Mouse (Mus musculus): Measurements from ENCODE around the gene Lgr4. TPM values are rescaled to one million over a fixed set of nuclear protein-coding genes. Genes with fewer than 3 reads are reported as not detected.

Gene Lgr4
- polyA plus RNA-seq, 1 experiment from 2014 or later = 3.5 TPM

DNA sequence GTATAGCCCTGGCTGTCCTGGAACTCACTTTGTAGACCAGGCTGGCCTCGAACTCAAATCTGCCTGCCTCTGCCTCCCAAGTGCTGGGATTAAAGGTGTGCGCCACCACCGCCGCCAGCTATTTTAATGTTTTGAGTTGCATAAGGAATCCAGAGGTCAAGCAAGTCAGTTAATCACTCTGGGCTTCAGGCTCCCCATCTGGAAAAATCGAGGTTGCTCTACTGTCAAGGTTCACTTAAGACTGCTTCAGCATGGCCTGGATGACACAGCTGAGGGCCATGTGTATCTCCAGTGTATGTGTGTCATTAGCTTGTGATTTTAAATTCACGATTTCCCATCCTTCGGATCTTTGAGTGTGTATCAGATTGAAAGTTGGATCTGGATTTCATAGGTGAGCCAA lies 10.0 kb downstream of the Lgr4 start:
- peaks cover 3% of the 10 kb centered on the region for H3K4me1 ChIP-seq (ENCODE audit: control insufficient read depth, low read depth, low read length)
- no peaks in the 10 kb centered on the region for H3K36me3 ChIP-seq (ENCODE audit: control insufficient read depth, insufficient read depth)
- H3K27ac ChIP-seq (ENCODE audit: low read length) = no peak overlapping the region
- WGBS (ENCODE audit: insufficient replicate concordance) = 72% methylated on average over 7 of the region's 7 CpGs
- no peak overlapping the region for H3K9ac ChIP-seq (ENCODE audit: low read depth, low read length)
- no peak overlapping the region for H3K4me3 ChIP-seq (ENCODE audit: low read depth, low read length)
- H3K4me2 ChIP-seq (ENCODE audit: low read depth, low read length) = no peak overlapping the region
- no peaks in the 10 kb centered on the region for H3K27me3 ChIP-seq (ENCODE audit: control insufficient read depth, insufficient read depth, low read depth, low read length)
- ATAC-seq (ENCODE audit: low read depth) = no peak
- H3K9me3 ChIP-seq (replicated peaks; ENCODE audit: control insufficient read depth, low read length) = no peaks in the 10 kb centered on the region

DNA sequence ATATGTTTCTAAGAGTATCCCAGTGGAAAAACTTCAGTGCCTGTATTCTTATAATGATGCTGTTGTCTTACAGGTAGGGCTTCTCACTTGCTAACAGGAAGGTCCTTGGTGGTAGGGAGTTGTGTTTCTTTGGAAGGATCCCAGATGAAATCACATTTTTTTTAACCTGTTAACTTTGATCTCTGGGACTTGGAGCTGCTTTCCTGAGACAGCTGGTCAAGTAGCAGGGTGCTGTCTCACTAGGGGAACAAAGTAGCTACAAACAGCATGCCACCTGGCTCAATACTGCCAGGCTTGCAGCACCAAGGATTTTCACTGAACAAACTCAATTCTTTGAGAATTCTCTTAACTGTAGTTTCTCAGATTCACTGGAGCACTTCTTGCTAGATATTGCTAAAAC lies 10.4 kb downstream of the Lgr4 start:
- H3K36me3 ChIP-seq (ENCODE audit: control insufficient read depth, insufficient read depth) = no peaks in the 10 kb centered on the region
- peaks cover 4% of the 10 kb centered on the region for H3K4me1 ChIP-seq (ENCODE audit: control insufficient read depth, low read depth, low read length)
- H3K27ac ChIP-seq (ENCODE audit: low read length) = no peak overlapping the region

DNA sequence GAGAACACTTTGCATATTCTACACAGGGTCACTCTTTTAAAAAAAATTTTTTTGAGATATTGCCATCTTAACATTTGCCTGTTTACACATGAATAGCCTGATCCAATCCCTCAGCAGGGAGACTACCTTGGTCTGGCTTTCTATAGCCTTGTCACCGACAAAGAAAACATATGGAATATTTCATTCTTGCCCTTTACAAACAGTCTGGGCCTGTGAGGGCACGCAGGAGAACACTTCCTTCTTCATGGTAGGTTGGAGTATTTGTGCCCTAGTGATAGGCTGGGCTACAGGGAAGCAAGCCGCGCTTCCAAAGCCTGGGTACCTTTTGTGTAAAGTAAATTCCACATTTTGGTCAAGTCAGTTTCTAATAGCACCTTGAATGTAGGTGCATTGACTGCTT lies 11.3 kb downstream of the Lgr4 start:
- no peaks in the 10 kb centered on the region for H3K27me3 ChIP-seq (ENCODE audit: control insufficient read depth, insufficient read depth, low read depth, low read length)
- H3K36me3 ChIP-seq (ENCODE audit: control insufficient read depth, insufficient read depth) = no peaks in the 10 kb centered on the region
- no peak overlapping the region for H3K4me3 ChIP-seq (ENCODE audit: low read depth, low read length)
- no peak overlapping the region for H3K27ac ChIP-seq (ENCODE audit: low read length)
- 68% methylated on average over 4 of the region's 4 CpGs for WGBS (ENCODE audit: insufficient replicate concordance)
- no peak for ATAC-seq (ENCODE audit: low read depth)
- H3K4me2 ChIP-seq (ENCODE audit: low read depth, low read length) = no peak overlapping the region
- no peak overlapping the region for H3K9ac ChIP-seq (ENCODE audit: low read depth, low read length)
- no peaks in the 10 kb centered on the region for H3K9me3 ChIP-seq (replicated peaks; ENCODE audit: control insufficient read depth, low read length)
- H3K4me1 ChIP-seq (ENCODE audit: control insufficient read depth, low read depth, low read length) = peaks cover 5% of the 10 kb centered on the region

More for the DNA sequence above, 10.4 kb downstream of the Lgr4 start:
- Histone ChIP-seq H3K4me3 (ENCODE audit: low read depth, low read length) (no peak overlapping the region), H3K9ac (ENCODE audit: low read depth, low read length) (no peak overlapping the region), H3K27me3 (ENCODE audit: control insufficient read depth, insufficient read depth, low read depth, low read length) (no peaks in the 10 kb centered on the region), H3K9me3 (replicated peaks; ENCODE audit: control insufficient read depth, low read length) (no peaks in the 10 kb centered on the region), H3K4me2 (ENCODE audit: low read depth, low read length) (no peak overlapping the region)
- ATAC-seq (ENCODE audit: low read depth) = no peak

DNA sequence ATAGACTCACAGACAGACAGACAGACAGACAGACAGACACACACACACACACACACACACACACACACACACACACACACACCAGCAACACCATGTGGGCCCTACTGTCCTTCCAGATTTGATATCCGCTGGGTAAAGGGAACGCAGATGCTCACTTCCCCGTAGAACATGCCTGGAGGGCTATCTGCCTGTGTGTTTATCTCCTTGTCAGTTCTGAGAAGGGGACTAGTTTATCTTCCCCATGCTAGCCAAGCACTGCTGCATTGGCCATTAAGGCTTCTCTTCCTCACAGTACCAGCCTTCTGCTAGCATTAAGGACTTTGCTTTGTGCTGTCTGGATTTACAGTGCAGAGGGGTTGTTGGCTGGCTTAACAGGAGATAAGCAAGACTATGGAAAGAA lies 11.8 kb downstream of the Lgr4 start:
- Histone ChIP-seq H3K4me2 (ENCODE audit: low read depth, low read length) (no peak overlapping the region), H3K4me3 (ENCODE audit: low read depth, low read length) (no peak overlapping the region), H3K9ac (ENCODE audit: low read depth, low read length) (no peak overlapping the region), H3K36me3 (ENCODE audit: control insufficient read depth, insufficient read depth) (no peaks in the 10 kb centered on the region), H3K4me1 (ENCODE audit: control insufficient read depth, low read depth, low read length) (peaks cover 5% of the 10 kb centered on the region), H3K9me3 (replicated peaks; ENCODE audit: control insufficient read depth, low read length) (no peaks in the 10 kb centered on the region), H3K27ac (ENCODE audit: low read length) (no peak overlapping the region), H3K27me3 (ENCODE audit: control insufficient read depth, insufficient read depth, low read depth, low read length) (no peaks in the 10 kb centered on the region)
- WGBS (ENCODE audit: insufficient replicate concordance) = 34% methylated on average over 3 of the region's 3 CpGs
- ATAC-seq (ENCODE audit: low read depth) = no peak

DNA sequence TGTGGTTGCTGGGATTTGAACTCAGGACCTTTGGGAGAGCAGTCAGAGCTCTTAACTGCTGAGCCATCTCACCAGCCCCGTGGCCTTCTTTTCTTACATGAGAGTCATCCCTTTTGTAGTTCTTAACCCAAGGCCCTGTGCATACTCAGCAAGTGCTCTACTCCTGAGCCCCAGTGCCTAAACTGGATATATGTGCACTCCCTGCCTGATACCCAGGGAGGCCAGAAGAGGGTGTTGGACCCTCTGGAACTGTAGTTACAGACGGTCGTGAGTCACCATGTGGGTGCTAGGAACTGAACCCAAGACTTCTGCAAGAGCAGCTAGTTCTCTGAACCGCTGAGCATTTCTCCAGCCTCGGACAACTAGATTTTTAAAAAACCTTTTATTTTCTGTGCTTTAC lies 12.9 kb downstream of the Lgr4 start:
- ATAC-seq (ENCODE audit: low read depth) = no peak
- H3K4me1 ChIP-seq (ENCODE audit: control insufficient read depth, low read depth, low read length) = peaks cover 5% of the 10 kb centered on the region
- no peak overlapping the region for H3K4me3 ChIP-seq (ENCODE audit: low read depth, low read length)
- H3K9ac ChIP-seq (ENCODE audit: low read depth, low read length) = no peak overlapping the region
- H3K4me2 ChIP-seq (ENCODE audit: low read depth, low read length) = no peak overlapping the region
- H3K27me3 ChIP-seq (ENCODE audit: control insufficient read depth, insufficient read depth, low read depth, low read length) = no peaks in the 10 kb centered on the region
- 75% methylated on average over 5 of the region's 5 CpGs for WGBS (ENCODE audit: insufficient replicate concordance)
- no peak overlapping the region for H3K27ac ChIP-seq (ENCODE audit: low read length)
- no peaks in the 10 kb centered on the region for H3K9me3 ChIP-seq (replicated peaks; ENCODE audit: control insufficient read depth, low read length)
- H3K36me3 ChIP-seq (ENCODE audit: control insufficient read depth, insufficient read depth) = no peaks in the 10 kb centered on the region

DNA sequence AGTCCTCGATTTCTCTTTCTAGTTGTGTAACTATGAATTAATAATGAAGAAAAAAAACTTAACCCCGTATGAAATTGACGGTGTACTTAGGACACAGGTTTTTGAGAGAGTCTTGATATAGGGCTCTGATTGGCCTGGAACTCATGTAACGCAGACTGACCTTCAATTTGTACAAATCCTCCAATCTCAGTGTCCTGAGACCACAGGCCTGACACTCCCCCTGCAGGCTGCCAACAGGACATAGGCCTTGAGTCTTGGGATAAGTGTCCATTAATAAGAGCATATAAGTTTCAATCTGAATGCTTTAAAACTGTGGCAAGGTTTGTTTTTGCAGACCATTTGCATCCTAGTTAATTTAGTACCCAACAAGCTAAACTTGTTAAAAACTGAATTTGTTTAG lies 13.3 kb downstream of the Lgr4 start:
- no peaks in the 10 kb centered on the region for H3K36me3 ChIP-seq (ENCODE audit: control insufficient read depth, insufficient read depth)
- ATAC-seq (ENCODE audit: low read depth) = no peak
- no peak overlapping the region for H3K9ac ChIP-seq (ENCODE audit: low read depth, low read length)
- H3K27ac ChIP-seq (ENCODE audit: low read length) = no peak overlapping the region
- H3K27me3 ChIP-seq (ENCODE audit: control insufficient read depth, insufficient read depth, low read depth, low read length) = no peaks in the 10 kb centered on the region
- H3K4me3 ChIP-seq (ENCODE audit: low read depth, low read length) = no peak overlapping the region
- H3K4me2 ChIP-seq (ENCODE audit: low read depth, low read length) = no peak overlapping the region
- peaks cover 5% of the 10 kb centered on the region for H3K4me1 ChIP-seq (ENCODE audit: control insufficient read depth, low read depth, low read length)
- no peaks in the 10 kb centered on the region for H3K9me3 ChIP-seq (replicated peaks; ENCODE audit: control insufficient read depth, low read length)
- 82% methylated on average over 4 of the region's 4 CpGs for WGBS (ENCODE audit: insufficient replicate concordance)

DNA sequence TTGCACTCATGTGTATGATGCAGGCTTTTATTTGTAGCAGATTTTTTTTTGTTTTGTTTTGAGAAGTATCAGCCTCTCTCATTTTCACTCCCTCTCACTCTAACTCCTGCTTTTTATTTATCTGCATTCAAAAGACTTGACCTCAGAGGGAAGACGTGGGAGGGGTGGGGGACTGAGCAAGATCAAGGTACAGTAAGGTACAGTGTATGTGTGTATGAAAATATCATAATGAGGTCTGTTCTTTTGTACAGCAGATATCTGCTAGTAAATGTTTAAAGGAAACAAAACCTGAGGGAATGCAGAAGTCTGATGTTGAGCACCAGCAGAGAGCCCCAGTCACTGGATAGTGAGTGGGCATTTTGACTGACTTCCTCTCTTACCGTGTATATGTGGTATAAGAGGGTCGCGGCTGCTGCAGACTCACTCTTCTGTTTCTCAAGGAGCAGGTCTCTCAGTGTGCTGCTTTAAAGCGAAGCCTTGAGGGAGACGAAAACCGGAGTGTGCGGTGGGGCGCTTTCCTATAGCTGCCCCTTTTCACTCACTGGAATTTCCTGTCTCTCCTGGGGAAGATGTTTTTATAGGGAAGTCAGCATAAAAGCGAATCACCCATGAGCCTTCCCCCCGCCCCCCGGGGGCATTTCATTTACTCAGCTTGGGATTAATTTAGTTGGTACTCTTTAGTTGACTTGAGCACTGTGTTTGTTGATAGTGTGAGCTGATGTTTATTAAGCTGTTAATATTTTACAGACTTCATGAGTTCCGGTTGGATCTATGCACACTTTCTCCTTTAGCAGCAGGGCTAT lies 14.7 kb downstream of the Lgr4 start:
- H3K36me3 ChIP-seq (ENCODE audit: control insufficient read depth, insufficient read depth) = no peaks in the 10 kb centered on the region
- H3K9me3 ChIP-seq (replicated peaks; ENCODE audit: control insufficient read depth, low read length) = no peaks in the 10 kb centered on the region
- 17% methylated on average over 13 of the region's 13 CpGs for WGBS (ENCODE audit: insufficient replicate concordance)
- peak overlapping the region; percentile 31 for H3K4me3 ChIP-seq (ENCODE audit: low read depth, low read length)
- H3K4me2 ChIP-seq (ENCODE audit: low read depth, low read length) = peak overlapping the region; percentile 38
- H3K9ac ChIP-seq (ENCODE audit: low read depth, low read length) = no peak overlapping the region
- no peaks in the 10 kb centered on the region for H3K27me3 ChIP-seq (ENCODE audit: control insufficient read depth, insufficient read depth, low read depth, low read length)
- H3K4me1 ChIP-seq (ENCODE audit: control insufficient read depth, low read depth, low read length) = peaks cover 5% of the 10 kb centered on the region
- H3K27ac ChIP-seq (ENCODE audit: low read length) = peak overlapping the region; percentile 68
- ATAC-seq (ENCODE audit: low read depth) = peak; percentile 72

DNA sequence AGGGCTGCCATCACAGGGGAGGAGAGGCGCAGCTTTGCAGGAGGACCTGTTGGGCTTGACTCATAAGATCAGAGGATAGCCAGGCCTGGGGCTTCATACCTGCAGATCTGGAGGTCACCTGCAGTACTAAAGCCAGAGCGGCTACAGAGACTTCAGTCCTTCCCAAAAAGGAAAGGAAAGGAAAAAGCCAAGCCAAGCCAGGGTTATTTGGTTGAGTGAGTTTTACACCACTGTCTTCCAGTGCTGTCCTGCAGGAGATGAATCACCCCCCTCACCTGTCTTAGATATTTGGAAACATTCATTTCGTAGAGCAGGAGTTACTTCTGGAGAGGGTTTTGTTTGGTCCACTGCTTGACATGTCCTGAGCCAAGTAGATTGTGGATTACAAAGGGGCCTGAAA lies 15.7 kb downstream of the Lgr4 start:
- H3K9me3 ChIP-seq (replicated peaks; ENCODE audit: control insufficient read depth, low read length) = no peaks in the 10 kb centered on the region
- H3K4me3 ChIP-seq (ENCODE audit: low read depth, low read length) = no peak overlapping the region
- 57% methylated on average over 3 of the region's 3 CpGs for WGBS (ENCODE audit: insufficient replicate concordance)
- no peak overlapping the region for H3K9ac ChIP-seq (ENCODE audit: low read depth, low read length)
- peak overlapping the region; percentile 38 for H3K4me2 ChIP-seq (ENCODE audit: low read depth, low read length)
- H3K27ac ChIP-seq (ENCODE audit: low read length) = peak overlapping the region; percentile 68
- no peak for ATAC-seq (ENCODE audit: low read depth)
- H3K36me3 ChIP-seq (ENCODE audit: control insufficient read depth, insufficient read depth) = no peaks in the 10 kb centered on the region
- peaks cover 5% of the 10 kb centered on the region for H3K4me1 ChIP-seq (ENCODE audit: control insufficient read depth, low read depth, low read length)
- no peaks in the 10 kb centered on the region for H3K27me3 ChIP-seq (ENCODE audit: control insufficient read depth, insufficient read depth, low read depth, low read length)

DNA sequence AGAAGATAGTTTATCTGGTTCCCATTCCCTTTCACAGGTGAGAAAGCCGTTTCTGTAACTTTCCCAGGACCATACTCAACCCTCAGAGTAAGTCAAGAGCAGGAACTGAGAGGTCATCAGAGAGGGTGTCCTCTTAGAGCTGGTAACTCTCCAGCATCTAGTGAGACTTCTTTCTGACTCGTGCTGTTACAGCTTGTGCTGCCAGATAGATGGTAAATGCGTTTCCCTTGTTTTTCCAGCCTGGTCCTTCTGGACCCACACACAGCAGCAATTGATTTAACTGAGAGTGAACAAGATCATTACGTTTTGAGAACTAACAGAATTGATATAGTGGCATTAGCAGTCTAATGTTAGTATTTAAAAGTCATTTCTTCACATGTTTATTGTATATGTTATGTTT lies 16.6 kb downstream of the Lgr4 start:
- Histone ChIP-seq H3K36me3 (ENCODE audit: control insufficient read depth, insufficient read depth) (no peaks in the 10 kb centered on the region), H3K9ac (ENCODE audit: low read depth, low read length) (no peak overlapping the region), H3K27me3 (ENCODE audit: control insufficient read depth, insufficient read depth, low read depth, low read length) (no peaks in the 10 kb centered on the region), H3K27ac (ENCODE audit: low read length) (no peak overlapping the region), H3K4me1 (ENCODE audit: control insufficient read depth, low read depth, low read length) (peaks cover 5% of the 10 kb centered on the region), H3K9me3 (replicated peaks; ENCODE audit: control insufficient read depth, low read length) (no peaks in the 10 kb centered on the region), H3K4me3 (ENCODE audit: low read depth, low read length) (no peak overlapping the region), H3K4me2 (ENCODE audit: low read depth, low read length) (no peak overlapping the region)
- WGBS (ENCODE audit: insufficient replicate concordance) = 56% methylated on average over 4 of the region's 4 CpGs
- ATAC-seq (ENCODE audit: low read depth) = no peak
